Mouse (Mus musculus): ENCODE results near the gene Gpkow. TPM values are rescaled to one million over a fixed set of nuclear protein-coding genes. Genes with fewer than 3 reads are reported as not detected.

Gpkow gene
- total and polyA plus RNA-seq, 3 experiments: 9.3 to 32.2 (median 14.6) TPM

- peak; percentile 68 for TF ChIP-seq BHLHE40 (IDR thresholded peaks at IDR 0.05; ENCODE audit: low read depth, low read length)
- no peak for TF ChIP-seq MYC (IDR thresholded peaks at IDR 0.05; ENCODE audit: low read depth, low read length)
- no peak for TF ChIP-seq SIN3A (IDR thresholded peaks at IDR 0.05; ENCODE audit: low read length)
- 0 out of 2 replicates have a peak, but pooled peaks have one; percentile 16 for TF ChIP-seq CHD1 (IDR thresholded peaks at IDR 0.05; ENCODE audit: low read depth, low read length)
Measured at GRCm38 (mm10) chrX:7670921-7671623, 25.9 kb upstream of the Gpkow start, which contains the start of gene Plp2 (continued).

- peak overlapping the region; percentile 95 for H3K27ac ChIP-seq (ENCODE audit: insufficient read depth, low read depth)
- H3K4me2 ChIP-seq (ENCODE audit: insufficient read depth, low read depth, poor library complexity, severe bottlenecking): peak overlapping the region; percentile 95
- in situ Hi-C loops (cut with MboI; ENCODE audit: low pct_ligation_motif_present, low pct_unique_long_range_greater_than_20kb, low sequenced_read_pairs) (no loop called here), dilution Hi-C loops (cut with MboI; ENCODE audit: extremely low pct_ligation_motif_present, extremely low pct_unique_long_range_greater_than_20kb, low sequenced_read_pairs) (no loop called here)
- H3K9ac ChIP-seq (ENCODE audit: insufficient read depth, low read depth): peak overlapping the region; percentile 89; the same call in 1 of the 2 replicates
- DNase-seq (ENCODE audit: extremely low read depth): peak; percentile 68
- peaks cover 8 to 19% of the 10 kb centered on the region in 2 experiments; a peak in 3 of 4 replicates for H3K4me1 ChIP-seq (ENCODE audit: control insufficient read depth in 1 of 2, insufficient read depth in 2 of 2)
- peaks cover 7 to 9% of the 10 kb centered on the region in 2 experiments for H3K36me3 ChIP-seq (replicated peaks in 1 of 2; ENCODE audit: control insufficient read depth in 1 of 2, insufficient read depth in 1 of 2, low read length in 1 of 2)
- no peaks in the 10 kb centered on the region for H3K27me3 ChIP-seq (replicated peaks)
- H3K9me3 ChIP-seq (replicated peaks; ENCODE audit: low read length): no peaks in the 10 kb centered on the region
- H3K79me2 ChIP-seq (replicated peaks; ENCODE audit: control insufficient read depth, extremely low read depth, insufficient read depth, poor library complexity, severe bottlenecking): peaks cover 15% of the 10 kb centered on the region
- H3K4me3 ChIP-seq (replicated peaks in 1 of 3; ENCODE audit: low read depth in 2 of 3, low read length in 2 of 3, poor library complexity in 1 of 3): peak overlapping the region in 2 of 3 experiments; percentile 10 to 72
- TF ChIP-seq ELF1 (IDR thresholded peaks at IDR 0.05; ENCODE audit: low read depth, low read length) (no peak), UBTF (IDR thresholded peaks at IDR 0.05; ENCODE audit: low read depth, low read length) (no peak), MAX (IDR thresholded peaks at IDR 0.05; ENCODE audit: low read length) (0 out of 2 replicates have a peak, but pooled peaks have one; percentile 32), BHLHE40 (IDR thresholded peaks at IDR 0.05; ENCODE audit: low read depth, low read length) (peak; percentile 36; the same call in 1 of the 2 replicates), IRF4 (IDR thresholded peaks at IDR 0.05; ENCODE audit: low read depth, low read length) (no peak), USF1 (IDR thresholded peaks at IDR 0.05; ENCODE audit: low read depth, low read length) (no peak), MEF2A (IDR thresholded peaks at IDR 0.05; ENCODE audit: borderline replicate concordance, low read depth, low read length) (peak; percentile 22; the same call in 1 of the 2 replicates), USF2 (conservative IDR thresholded peaks at IDR 0.05; ENCODE audit: low read depth, low read length) (no peak), ETS1 (conservative IDR thresholded peaks at IDR 0.05; ENCODE audit: low read depth, low read length) (peak; percentile 85), CTCF (conservative IDR thresholded peaks at IDR 0.05 in 1 of 2, IDR thresholded peaks at IDR 0.05 in 1 of 2; ENCODE audit: low read depth in 2 of 2, low read length in 2 of 2) (no peak), CHD2 (IDR thresholded peaks at IDR 0.05; ENCODE audit: low read length) (peak; percentile 74; the same call in 1 of the 2 replicates), SIN3A (IDR thresholded peaks at IDR 0.05; ENCODE audit: low read length) (no peak), ZC3H11A (IDR thresholded peaks at IDR 0.05; ENCODE audit: low read depth, low read length) (no peak), JUND (conservative IDR thresholded peaks at IDR 0.05; ENCODE audit: low read depth, low read length) (no peak), JUN (IDR thresholded peaks at IDR 0.05; ENCODE audit: insufficient read depth, low read depth, low read length) (peak; percentile 28; the same call in 1 of the 2 replicates), KAT2A (IDR thresholded peaks at IDR 0.05; ENCODE audit: insufficient replicate concordance, low read length) (no peak), MYC (IDR thresholded peaks at IDR 0.05; ENCODE audit: low read depth, low read length) (peak; percentile 73; the same call in 1 of the 2 replicates), POLR2A (IDR thresholded peaks at IDR 0.05; ENCODE audit: low read depth, low read length) (peak; percentile 41; the same call in 1 of the 2 replicates), RAD21 (IDR thresholded peaks at IDR 0.05; ENCODE audit: low read depth, low read length) (no peak), TBP (conservative IDR thresholded peaks at IDR 0.05; ENCODE audit: low read depth, low read length) (no peak), ZKSCAN1 (IDR thresholded peaks at IDR 0.05; ENCODE audit: borderline replicate concordance, low read depth, low read length) (no peak), CHD1 (IDR thresholded peaks at IDR 0.05; ENCODE audit: low read depth, low read length) (no peak), MAZ (IDR thresholded peaks at IDR 0.05; ENCODE audit: low read depth, low read length) (no peak), SMC3 (IDR thresholded peaks at IDR 0.05; ENCODE audit: low read depth, low read length) (no peak), NRF1 (IDR thresholded peaks at IDR 0.05; ENCODE audit: low read depth, low read length) (no peak), PAX5 (IDR thresholded peaks at IDR 0.05; ENCODE audit: low read length) (no peak), GABPA (IDR thresholded peaks at IDR 0.05; ENCODE audit: insufficient replicate concordance, low read depth, low read length) (no peak), HCFC1 (IDR thresholded peaks at IDR 0.05; ENCODE audit: low read depth, low read length) (no peak), MXI1 (IDR thresholded peaks at IDR 0.05; ENCODE audit: low read depth, low read length) (peak; percentile 3; the same call in 1 of the 2 replicates), TCF12 (IDR thresholded peaks at IDR 0.05; ENCODE audit: low read depth, low read length) (peak; percentile 57; the same call in 1 of the 2 replicates), POLR2AphosphoS2 (IDR thresholded peaks at IDR 0.05; ENCODE audit: low read depth, low read length) (no peak), ZNF384 (IDR thresholded peaks at IDR 0.05; ENCODE audit: low read depth, low read length) (no peak), ZMIZ1 (IDR thresholded peaks at IDR 0.05; ENCODE audit: low read depth, low read length) (no peak), E2F4 (IDR thresholded peaks at IDR 0.05; ENCODE audit: insufficient replicate concordance, low read depth, low read length) (no peak), MAFK (IDR thresholded peaks at IDR 0.05; ENCODE audit: insufficient replicate concordance, low read length) (no peak)
Measured at GRCm38 (mm10) chrX:7672739-7673138, 24.2 kb upstream of the Gpkow start.

Measured in CH12.LX (cell line).